Mouse (Mus musculus) ES-Bruce4 (cell line): ENCODE measurements at regions not wholly inside any gene's neighbourhood (a gene's known extent, or its start where the extent isn't known, plus 50 kb on each side); places are given as distances from the start of the nearest gene placed in this dataset.

ENCODE experiments used
- CTCF ChIP-seq: IDR thresholded peaks from one replicate; pipeline ENCODE4 v1.8.1; 2011; ENCODE audit warnings: low read depth, low read length
- POLR2A ChIP-seq: IDR thresholded peaks from one replicate; pipeline ENCODE4 v1.8.1; 2011; ENCODE audit warnings: low read length; ENCODE audit not compliant: insufficient read depth

- no peak for TF ChIP-seq CTCF
- no peak for TF ChIP-seq POLR2A
Observed at GRCm38 (mm10) chr13:90798791-90799542, 106.2 kb downstream of the Atp6ap1l start.
